Comparison of ENCODE assay signal across 8 mouse cellular contexts in the genomic region with DNA sequence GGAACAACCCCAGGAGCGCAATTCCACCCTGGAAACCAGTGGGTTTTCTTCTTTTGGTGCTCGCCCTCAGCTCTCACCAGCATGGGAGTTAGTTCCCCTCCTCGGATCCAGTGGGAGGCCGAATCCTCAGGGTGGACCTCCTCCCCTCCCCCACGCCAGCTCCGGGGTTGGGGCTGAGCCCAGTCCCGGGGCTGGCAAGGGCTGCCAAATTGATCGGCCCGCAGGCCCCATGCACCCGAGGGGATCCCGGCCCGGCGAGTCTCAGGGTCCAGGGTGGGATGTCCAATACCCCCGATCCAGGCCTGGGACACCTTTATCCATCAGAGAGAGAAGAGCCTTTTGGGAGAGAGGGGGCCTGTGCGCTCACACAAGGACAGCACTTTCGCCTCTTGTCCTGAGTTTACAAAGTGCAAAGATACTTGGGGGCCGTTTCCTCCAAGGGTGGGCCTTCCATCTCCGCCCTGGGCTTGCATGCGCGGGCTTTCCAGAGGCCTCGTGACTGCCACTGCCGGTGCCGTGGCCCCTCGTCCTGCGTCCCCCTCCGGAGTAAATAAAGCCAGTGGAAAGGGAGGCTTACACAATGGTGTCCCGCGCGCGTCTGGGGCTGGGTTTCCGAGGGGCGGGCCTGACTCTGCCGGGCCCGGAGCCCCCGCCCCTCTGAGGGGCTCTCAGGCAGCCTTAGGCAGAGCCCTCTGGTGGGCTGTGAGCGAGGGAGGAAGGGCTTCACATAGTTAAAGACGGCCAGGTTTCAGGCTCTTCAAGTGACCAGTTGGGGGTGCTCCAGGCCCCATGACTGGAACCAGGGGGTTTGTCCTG.
DNase-seq lines count a peak whose midpoint lies in the region; ATAC-seq and TF ChIP-seq lines count a peak whose summit lies in the region.

No protein-coding gene starts in this region.

- TF ChIP-seq CTCF in cortical plate, adult 2 months (IDR thresholded peaks at IDR 0.05; ENCODE audit: extremely low read depth, insufficient read depth, low read length), result peak; percentile 7; the same call in 1 of the 2 replicates
- peak; percentile 71 for TF ChIP-seq CTCF in kidney, postnatal 0 days (IDR thresholded peaks at IDR 0.05; ENCODE audit: low read depth)

- peaks cover 6% of the 10 kb centered on the region; the same call in 1 of the 2 replicates for H3K4me1 ChIP-seq in cortical plate, adult 2 months (ENCODE audit: control insufficient read depth, insufficient read depth, low read length)
- peaks cover 53% of the 10 kb centered on the region for H3K4me1 ChIP-seq in heart, embryonic 11.5 days (ENCODE audit: control insufficient read depth, insufficient read depth, low read length)
- peaks cover 52% of the 10 kb centered on the region for H3K4me1 ChIP-seq in kidney, postnatal 0 days (replicated peaks; ENCODE audit: insufficient read depth, low read length)

- DNase-seq in left cerebral cortex, postnatal 36 days (ENCODE audit: low spot score in 2 of 2), result peak; percentile 41 to 59
- DNase-seq in left cerebral cortex, adult 11 months (ENCODE audit: low spot score), result no peak
- peak; percentile 94 for DNase-seq in kidney, postnatal 0 days (ENCODE audit: low spot score)
- DNase-seq in lung, postnatal 36 days, result peak; percentile 69
- peak; percentile 49 for DNase-seq in right cerebral cortex, postnatal 25 days

- H3K9ac ChIP-seq in heart, embryonic 11.5 days (ENCODE audit: low read depth, low read length), result peak overlapping the region; percentile 80
- H3K9ac ChIP-seq in kidney, postnatal 0 days (ENCODE audit: low read depth, low read length), result peak overlapping the region; percentile 82

- H3K27me3 ChIP-seq in heart, embryonic 11.5 days (ENCODE audit: control insufficient read depth, insufficient read depth, low read length), result 0 out of 2 replicates have a peak, but pooled peaks cover 6% of the 10 kb centered on the region
- no peaks in the 10 kb centered on the region for H3K27me3 ChIP-seq in kidney, postnatal 0 days (ENCODE audit: insufficient read depth, low read length)

- H3K27ac ChIP-seq in cortical plate, adult 2 months (ENCODE audit: insufficient read depth, low read length), result peak overlapping the region; percentile 88; the same call in 1 of the 2 replicates
- peak overlapping the region; percentile 89 for H3K27ac ChIP-seq in heart, embryonic 11.5 days (ENCODE audit: low read depth, low read length)
- peak overlapping the region; percentile 86 for H3K27ac ChIP-seq in kidney, postnatal 0 days

- intact Hi-C loops in left cerebral cortex, postnatal 36 days (cut with DNase I), result loop anchor here (2.0 kb wide), 1 partner anchor 28 kb away; no protein-coding TSS in a partner anchor

- H3K4me2 ChIP-seq in heart, embryonic 11.5 days, result peak overlapping the region; percentile 90
- H3K4me2 ChIP-seq in kidney, postnatal 0 days (ENCODE audit: low read length), result peak overlapping the region; percentile 93

- 1% methylated on average over 37 of the region's 37 CpGs for WGBS in heart, embryonic 11.5 days (ENCODE audit: insufficient replicate concordance)
- WGBS in kidney, postnatal 0 days, result under 1% methylated on average over 37 of the region's 37 CpGs

- ATAC-seq in heart, embryonic 11.5 days (replicated peaks; ENCODE audit: insufficient number of reproducible peaks, low FRiP score, low TSS enrichment), result peak; percentile 56
- ATAC-seq in kidney, postnatal 0 days (replicated peaks; ENCODE audit: low FRiP score, low read depth), result peak; percentile 47
- ATAC-seq in monocyte, adult 5-6 weeks (replicated peaks; ENCODE audit: insufficient number of reproducible peaks, low FRiP score, low TSS enrichment, poor library complexity, severe bottlenecking), result no peak

- 0 out of 2 replicates have a peak, but pooled peaks have one; percentile 23 for TF ChIP-seq POLR2A in cortical plate, adult 2 months (IDR thresholded peaks at IDR 0.05; ENCODE audit: extremely low read depth, insufficient read depth, low read length)

- H3K36me3 ChIP-seq in heart, embryonic 11.5 days (ENCODE audit: control insufficient read depth, insufficient read depth, low read length), result no peaks in the 10 kb centered on the region
- H3K36me3 ChIP-seq in kidney, postnatal 0 days (ENCODE audit: insufficient read depth, low read length), result no peaks in the 10 kb centered on the region

- H3K9me3 ChIP-seq in heart, embryonic 11.5 days (replicated peaks; ENCODE audit: control insufficient read depth, low read length), result no peaks in the 10 kb centered on the region
- H3K9me3 ChIP-seq in kidney, postnatal 0 days (replicated peaks; ENCODE audit: low read length), result no peaks in the 10 kb centered on the region

- H3K4me3 ChIP-seq in cortical plate, adult 2 months (ENCODE audit: insufficient read depth, low read length), result peak overlapping the region; percentile 88
- peak overlapping the region; percentile 78 for H3K4me3 ChIP-seq in heart, embryonic 11.5 days (ENCODE audit: low read depth, low read length)
- H3K4me3 ChIP-seq in kidney, postnatal 0 days (replicated peaks; ENCODE audit: low read depth, low read length), result peak overlapping the region; percentile 74
